Mouse (Mus musculus) cerebellum, adult 11-12 months (tissue): ENCODE measurements at regions not wholly inside any gene's neighbourhood (a gene's known extent, or its start where the extent isn't known, plus 50 kb on each side); places are given as distances from the start of the nearest gene placed in this dataset.
A peak's percentile ranks its signal among the peaks of the same experiment; 100 is the strongest.

Experiments
- DNase-seq: peaks from one replicate; pipeline ENCODE4 v3.0.0; 2022

DNA sequence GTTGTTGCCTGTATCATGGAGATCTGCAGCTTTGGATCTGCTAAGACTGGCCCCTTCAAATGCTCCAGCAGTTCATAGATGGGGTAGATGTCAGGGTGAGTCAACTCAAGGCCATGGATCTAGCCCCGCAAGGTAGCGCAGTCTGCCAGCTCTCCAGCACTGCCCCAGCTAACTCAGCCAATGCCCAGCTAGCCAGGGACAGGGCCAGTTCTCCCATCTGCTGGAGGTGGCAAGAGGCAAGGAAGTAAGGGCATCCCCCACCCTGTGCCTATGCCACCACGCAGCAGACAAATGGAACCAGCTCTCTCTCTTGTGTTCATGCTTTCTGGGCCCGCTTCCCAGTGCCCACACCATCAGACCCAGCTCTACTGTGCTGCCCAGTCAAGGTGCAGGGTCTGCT is 102.5 kb downstream of the Foxb1 start:
- DNase-seq, result no peak

DNA sequence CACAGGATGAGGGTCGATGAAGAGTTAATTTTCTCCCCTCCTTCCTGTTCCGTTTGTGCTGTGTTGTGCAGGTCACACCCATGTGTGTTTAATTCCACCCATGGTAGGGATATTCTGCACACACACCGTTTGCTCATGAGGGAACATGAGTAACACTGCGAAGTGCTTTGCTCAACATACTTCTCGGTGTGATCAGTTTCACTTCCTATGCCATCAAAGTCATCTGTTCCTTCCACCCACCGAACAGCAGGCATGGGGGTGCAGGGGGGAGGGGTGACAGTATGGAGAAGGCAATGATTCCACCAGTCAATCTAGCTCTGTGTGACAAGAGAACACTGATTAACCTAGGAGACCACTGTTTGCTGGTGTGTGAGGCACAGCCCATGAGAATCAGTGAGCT is 104.7 kb downstream of the Foxb1 start:
- no peak for DNase-seq

DNA sequence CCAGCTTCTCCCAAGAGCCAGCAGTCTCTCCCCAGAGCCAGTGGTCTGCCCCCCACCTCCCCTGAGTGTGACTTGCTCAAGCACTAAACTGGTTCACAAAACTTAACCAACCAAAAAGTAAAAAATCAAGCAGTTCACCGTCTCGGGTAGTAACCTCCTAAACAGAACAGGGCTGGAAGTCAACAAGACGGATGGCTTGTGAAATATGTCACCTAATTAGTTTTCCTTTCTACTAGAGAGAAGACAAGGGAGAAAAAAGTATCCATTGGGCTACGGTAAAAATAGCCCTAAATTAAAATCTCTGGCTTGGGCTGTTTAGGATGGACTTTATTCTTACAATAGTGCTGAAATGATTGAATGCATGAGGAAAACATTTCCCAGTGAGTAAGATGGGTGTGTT is 108.6 kb downstream of the Foxb1 start:
- no peak for DNase-seq

DNA sequence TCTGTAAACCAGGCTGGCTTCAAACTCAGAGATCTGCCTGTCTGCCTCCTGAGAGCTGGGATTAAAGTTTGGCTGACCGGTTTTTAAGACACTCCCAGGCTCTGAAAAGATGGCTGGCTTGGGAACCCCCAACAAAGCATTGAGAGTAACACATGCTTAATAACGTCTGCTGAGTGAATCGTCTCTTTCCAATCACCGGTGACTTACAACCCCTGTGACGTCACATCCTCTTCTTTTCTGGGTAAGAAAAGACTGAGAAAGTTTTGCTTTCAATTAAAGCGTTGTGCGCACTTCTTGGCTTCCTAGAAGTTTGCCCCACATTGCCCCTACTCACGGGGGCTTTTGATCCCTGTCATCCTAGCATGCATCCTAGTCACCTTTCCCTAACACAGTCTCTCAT is 109.1 kb downstream of the Foxb1 start:
- no peak for DNase-seq

DNA sequence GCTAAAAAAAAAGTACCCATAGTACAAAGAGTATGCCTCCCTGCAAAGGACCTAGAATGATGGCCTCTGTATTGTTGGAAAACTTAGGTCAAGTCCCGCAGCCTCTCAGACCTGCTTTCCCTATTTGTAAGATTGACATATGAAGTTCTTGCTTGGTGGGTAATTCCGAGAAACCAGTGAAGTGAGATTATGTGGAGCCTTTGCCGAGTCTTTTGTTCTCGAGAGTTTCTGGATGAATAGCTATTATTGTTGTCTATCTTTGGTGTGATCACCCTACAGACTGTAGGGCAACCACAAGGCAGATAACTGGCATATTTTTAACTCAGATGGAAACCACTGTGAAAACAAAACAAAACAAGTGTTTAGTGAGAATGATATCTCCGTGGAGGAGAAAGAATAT is 118.1 kb downstream of the Foxb1 start:
- DNase-seq, result no peak

DNA sequence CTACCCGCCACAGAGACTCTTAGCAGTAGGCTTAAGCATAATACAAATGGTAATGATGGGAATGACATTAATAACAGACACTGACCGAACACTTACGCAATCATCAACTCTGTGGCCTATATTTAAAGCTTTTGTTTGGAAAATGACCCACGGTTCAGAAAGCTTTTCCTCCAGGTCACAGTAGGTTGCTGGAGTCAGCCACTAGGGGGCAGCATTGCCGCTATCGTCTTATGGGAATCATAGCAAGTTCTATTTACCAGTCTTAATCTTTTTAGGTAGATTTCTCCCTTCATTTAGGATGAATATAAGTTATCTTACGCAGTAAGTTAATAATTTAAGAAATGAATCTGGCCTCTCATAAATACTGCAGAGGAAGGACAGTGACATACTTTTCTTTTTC is 137.4 kb downstream of the Foxb1 start:
- peak; percentile 7 for DNase-seq

DNA sequence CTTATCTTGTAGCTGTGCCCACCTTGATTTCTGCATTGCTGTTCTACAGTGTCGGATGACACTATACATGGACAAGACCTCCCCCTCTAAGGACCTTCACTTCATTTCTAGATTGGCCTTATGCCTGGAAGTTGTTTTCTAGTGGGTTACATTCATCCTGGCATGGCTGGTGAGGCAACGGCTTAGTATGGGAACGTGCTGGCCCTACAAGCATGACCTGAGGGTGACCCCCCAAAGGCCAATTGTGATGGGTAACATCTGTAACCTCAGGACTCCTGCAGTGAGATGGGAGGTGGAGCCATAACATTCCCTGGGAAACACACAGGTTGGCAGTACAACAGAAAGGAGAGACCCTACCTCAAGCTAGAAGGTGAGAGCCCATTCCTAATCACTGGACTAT is 139.7 kb downstream of the Foxb1 start:
- no peak for DNase-seq

DNA sequence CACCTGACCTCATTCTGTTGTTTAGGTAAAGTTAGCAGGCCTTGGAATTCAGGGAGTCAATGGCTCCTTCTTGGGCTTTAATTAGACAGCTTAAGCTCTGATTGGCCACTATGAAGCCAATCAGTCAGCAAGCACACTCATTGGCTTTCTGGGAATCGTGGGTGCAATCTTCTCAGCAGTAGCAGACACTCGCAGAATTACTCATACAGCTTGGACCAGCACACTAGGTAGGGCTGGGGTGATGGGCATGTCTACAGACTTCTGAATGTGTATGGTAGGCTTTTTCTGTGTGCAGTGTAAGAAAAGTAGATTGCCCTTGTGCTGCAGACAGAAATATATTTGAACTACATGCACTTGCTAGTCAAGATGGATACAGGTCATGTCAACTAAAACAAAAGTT is 143.4 kb downstream of the Foxb1 start:
- DNase-seq, result no peak

DNA sequence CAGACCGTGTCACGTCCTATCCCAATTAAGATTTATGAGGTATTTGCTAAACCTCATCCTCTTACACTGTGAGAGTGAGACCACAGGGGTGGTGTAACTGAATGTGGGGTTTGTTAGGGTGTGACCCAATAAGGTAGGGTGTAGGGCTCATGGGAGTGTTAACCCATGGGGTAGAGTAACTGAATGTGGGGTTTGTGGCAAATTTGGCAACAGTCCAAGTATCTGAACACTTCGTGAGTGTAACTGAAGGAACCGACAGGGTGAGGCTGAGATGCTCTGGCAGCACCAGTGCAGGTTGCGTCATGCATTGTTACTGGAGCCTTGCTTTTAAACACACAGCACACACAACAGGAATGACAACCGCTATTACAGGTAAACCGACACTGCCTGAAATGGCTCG is 144.1 kb downstream of the Anxa2 start:
- no peak for DNase-seq

DNA sequence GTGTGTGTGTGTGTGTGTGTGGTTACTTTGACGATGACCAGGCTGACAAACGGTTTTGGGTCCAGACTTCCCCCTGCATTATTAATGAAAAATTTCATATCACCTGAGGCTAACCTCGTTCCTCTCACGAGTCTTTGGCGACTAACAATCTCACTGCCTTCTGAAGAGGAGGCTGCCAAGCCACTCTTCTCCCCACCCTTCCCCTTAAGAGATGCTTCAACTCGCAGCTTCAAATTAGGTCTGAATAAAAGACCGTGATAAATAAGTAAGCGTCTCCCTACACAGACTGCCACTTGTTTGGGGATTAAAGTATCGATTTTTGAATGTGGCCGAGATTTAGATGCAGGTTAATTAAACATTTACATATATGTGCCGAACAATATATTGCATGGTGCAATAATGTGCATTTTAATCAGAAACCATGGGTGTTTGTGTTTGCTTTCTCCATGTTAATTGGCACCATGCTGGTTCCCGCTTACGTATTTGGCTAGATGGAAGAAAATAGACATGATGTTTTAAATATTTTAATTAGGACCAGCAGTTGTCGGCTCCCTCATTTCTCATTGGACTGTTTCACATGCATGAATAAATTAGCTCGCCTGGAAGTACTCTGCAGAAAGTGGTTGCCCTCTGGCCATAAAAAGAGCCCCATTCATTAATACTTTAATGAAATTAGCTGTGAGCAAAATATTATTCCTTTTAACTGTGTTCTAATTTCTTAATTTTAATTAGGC is 139.1 kb downstream of the Anxa2 start:
- DNase-seq, result no peak

DNA sequence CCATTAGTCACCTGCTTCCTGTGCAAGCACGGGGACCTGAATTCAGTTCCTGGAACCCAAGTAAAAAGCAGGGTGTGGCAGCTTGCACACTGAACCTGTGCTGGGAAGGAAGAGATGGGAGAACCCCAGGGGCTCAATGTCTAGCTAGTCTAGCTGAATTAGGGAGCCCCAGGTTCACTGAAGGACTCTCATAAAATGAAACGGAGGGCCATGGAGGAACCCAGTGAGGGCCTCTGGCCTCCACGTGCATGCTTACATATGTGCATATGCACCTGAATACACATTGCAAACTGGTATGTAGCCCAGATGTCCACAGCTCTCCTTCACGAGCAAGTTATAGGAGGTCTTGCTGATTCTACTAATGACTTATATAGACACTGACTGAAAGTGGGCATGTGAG is 135.4 kb downstream of the Anxa2 start:
- no peak for DNase-seq

DNA sequence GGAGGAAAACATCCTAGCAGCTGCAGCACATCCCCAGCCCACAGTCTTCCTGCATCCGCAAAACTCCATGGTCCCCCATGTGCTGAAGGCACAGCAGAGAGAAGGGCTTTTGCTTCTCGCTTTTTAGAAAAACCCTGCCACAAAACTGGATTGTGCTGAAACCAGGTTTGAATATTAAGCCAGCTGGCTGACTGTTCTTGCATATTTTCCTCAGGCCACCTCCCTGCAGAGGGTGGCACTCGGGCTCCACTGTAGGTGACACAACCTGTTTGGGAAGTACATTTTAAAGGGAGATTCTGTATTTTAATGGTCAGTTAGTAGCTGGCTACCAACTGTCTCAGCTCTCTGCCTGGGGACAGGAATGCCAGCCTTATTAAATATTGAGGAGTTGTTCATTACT is 133.7 kb downstream of the Anxa2 start:
- no peak for DNase-seq

DNA sequence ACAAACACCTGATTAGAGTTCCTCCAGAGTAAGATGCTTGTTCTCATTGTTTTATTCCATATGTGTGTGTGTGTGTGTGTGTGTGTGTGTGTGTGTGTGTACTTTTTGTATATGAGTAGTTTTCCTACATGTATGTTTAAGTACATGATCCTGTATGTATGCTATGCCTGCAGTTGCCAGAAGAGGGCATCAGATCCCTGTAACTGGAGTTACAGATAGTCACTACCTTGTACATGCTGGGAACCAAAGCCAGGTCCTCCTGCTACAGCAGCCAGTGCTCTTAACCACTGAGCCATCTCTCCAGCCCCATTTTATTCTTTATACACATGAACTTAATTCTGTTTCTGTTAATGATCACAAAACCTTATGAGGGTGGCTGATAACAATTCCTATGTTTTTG is 127.8 kb downstream of the Anxa2 start:
- no peak for DNase-seq

DNA sequence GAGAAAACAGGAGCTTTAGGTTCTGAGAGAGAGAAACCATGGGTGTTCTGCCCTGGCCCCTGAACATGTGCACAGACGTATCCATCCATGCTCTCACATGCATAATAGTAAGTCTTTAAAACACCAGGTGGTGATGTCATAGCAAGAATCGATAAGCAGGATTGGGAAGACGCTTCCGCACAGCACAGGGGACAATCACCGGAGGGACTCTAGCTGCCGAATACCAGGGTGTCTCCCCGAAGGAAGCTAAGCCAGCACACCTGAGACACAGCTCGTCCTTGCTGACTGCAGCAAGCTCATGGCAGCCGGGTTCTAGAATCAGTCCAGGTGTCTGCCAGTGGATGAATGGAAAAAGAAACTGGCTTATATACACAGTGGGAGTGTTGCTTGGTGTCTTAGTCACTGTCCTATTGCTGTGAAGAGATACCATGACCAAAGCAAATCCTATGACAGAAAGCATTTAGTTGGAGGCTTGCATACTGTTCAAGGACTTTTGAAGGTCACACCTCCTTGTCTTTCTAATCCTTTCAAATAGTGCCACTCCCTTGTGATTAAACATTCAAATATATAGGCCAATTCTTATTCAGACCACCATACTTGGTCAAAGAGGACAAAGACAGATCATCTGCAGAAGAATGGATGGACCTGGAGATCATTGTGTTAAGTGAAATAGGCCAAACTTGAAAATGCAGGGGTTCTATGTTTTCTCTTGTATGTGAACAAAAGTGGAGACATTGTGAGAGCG is 124.4 kb downstream of the Anxa2 start:
- no peak for DNase-seq

DNA sequence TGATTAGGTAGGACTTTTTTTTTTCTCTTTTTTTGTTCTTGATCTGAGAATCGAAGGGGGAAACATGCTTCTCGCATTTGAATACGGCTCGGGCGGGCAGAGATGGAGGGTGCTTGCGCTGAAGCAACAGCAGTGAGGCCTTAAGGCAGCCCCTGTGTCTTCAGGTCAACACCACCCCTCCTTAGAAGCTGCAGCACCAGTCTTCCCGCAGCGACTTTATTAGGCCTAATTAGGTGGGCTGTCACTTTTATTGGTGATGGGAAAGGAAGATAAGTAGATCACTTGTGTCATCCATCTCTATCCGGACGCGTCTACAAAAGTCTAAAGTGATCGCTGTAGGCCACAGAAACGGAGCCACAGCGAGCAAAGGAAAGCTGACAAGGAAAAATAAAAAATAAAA is 122.0 kb downstream of the Anxa2 start:
- no peak for DNase-seq

DNA sequence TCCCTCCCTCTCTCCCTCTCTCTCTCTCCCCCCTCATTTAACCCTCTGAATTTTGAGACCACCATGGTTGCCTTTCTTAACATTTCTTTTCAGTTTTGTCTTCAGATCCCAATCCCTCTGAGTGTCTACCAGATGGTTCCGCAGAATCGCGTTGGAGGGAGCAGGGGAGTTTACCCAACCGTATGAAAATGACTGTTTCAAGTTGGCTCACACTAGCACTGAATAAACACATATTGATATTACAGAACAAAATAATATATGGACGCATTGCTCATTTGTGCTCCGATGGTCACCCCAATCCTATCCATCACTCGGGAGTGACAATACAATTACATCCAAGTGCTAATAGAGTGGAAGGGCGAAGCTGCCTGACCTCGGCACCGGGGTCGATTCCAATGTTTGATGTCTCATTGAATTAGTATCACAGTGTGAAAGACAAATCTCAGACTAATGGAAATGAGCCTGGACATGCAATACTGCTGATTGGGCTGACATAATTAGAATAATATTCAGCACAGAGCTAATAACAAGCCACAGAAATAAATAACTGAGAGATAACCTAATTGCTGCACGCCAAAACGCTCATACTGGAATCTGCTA is 115.3 kb downstream of the Anxa2 start:
- DNase-seq, result no peak

DNA sequence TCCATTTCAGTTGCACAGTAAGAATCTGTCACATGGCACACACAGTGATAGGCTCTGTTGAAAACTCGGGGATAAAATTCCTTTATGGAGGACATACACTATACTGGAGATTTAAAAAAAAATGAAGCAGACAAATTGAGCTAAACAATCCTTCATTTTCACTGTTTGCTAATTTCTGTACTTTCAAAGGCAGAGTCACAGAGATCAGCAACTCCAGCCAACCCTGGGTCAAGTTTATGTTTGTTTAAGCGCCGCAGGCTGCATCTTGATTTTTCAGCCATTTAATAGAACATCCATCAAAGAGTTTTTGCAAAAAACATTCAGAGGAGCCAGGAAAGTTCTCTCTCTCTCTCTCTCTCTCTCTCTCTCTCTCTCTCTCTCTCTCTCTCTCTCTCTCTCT is 114.8 kb downstream of the Anxa2 start:
- DNase-seq, result no peak

DNA sequence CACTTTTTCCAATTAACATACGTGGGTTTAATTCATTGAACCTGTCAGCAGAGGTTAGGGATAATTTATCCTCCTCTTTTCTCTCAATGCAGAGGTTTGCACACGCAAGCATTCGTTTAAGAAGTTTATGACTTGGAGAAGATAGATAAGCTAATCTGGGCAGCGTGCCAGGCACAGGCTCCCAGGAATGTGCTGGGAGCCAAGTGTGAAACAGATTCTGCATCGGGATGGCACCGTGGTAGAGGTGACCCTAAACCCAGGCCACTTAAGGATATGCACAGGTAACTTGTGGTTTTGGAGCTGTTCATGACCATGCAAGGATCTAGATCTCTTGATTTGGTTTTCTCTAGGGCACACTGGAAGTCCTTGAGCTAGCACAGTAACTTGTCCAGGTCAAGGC is 113.6 kb downstream of the Anxa2 start:
- DNase-seq, result no peak

DNA sequence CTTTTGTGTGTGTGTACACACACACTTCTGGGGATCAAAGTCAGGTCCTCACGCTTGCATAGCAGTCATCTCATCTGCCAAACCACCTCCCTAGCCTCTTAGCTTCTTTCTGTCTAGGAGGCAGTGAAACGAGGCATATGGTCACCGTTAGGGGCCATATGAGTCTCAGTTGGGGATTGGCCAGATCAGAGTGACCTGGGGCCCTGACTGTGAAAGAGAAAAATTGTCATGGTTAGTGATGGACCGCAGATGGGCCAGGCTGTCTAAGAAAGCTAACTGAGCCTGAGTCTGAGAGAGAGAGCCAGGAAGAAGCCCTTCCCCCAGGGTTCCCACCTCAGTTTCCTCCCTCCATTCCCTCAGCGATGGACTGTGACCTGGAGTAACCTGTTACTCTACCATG is 89.8 kb downstream of the Anxa2 start:
- DNase-seq, result no peak
